ENCODE assay signal across 8 mouse cellular contexts in genomic region chr14:32086226-32086625, GRCm38 (mm10). TPM values are rescaled to one million over a fixed set of nuclear protein-coding genes. Genes with fewer than 3 reads are reported as not detected.
DNase-seq lines count a peak whose midpoint lies in the region; ATAC-seq lines count a peak whose summit lies in the region.

No protein-coding gene starts in this region.

- DNase-seq in neural tube, embryonic 11.5 days (ENCODE audit: low spot score), result no peak
- no peak for DNase-seq in neural tube, embryonic 10.5 days (ENCODE audit: extremely low spot score, low spot score)
- DNase-seq in c-Kit-positive CD71-positive TER-119-negative erythroid progenitor cells, embryonic 14.5 days (ENCODE audit: low read depth), result peak; percentile 84
- DNase-seq in midbrain, embryonic 14.5 days, result peak; percentile 10
- DNase-seq in left cerebral cortex, postnatal 10 days (ENCODE audit: extremely low spot score in 1 of 2, low spot score in 2 of 2), result no peak
- DNase-seq in ovary, postnatal 10 days (ENCODE audit: low spot score), result no peak
- DNase-seq in testis, postnatal 10 days (ENCODE audit: low spot score), result no peak

- peak overlapping the region; percentile 56 for H3K9ac ChIP-seq in neural tube, embryonic 11.5 days (ENCODE audit: low read length)
- H3K9ac ChIP-seq in hindbrain, embryonic 13.5 days, result peak overlapping the region; percentile 82
- H3K9ac ChIP-seq in midbrain, embryonic 14.5 days (replicated peaks; ENCODE audit: low read length), result peak overlapping the region; percentile 70

- H3K4me3 ChIP-seq in neural tube, embryonic 11.5 days (ENCODE audit: low read depth, low read length), result peak overlapping the region; percentile 43
- H3K4me3 ChIP-seq in hindbrain, embryonic 13.5 days, result peak overlapping the region; percentile 64
- peak overlapping the region; percentile 56 for H3K4me3 ChIP-seq in midbrain, embryonic 14.5 days (replicated peaks; ENCODE audit: low read depth, low read length)

- ATAC-seq in neural tube, embryonic 11.5 days (ENCODE audit: insufficient read depth, low FRiP score, low TSS enrichment), result no peak
- no peak for ATAC-seq in hindbrain, embryonic 13.5 days (ENCODE audit: low FRiP score)
- ATAC-seq in midbrain, embryonic 14.5 days (ENCODE audit: low FRiP score, low TSS enrichment), result no peak

- no peak overlapping the region for H3K27ac ChIP-seq in neural tube, embryonic 11.5 days (ENCODE audit: low read depth, low read length)
- H3K27ac ChIP-seq in hindbrain, embryonic 13.5 days, result peak overlapping the region; percentile 91
- no peak overlapping the region for H3K27ac ChIP-seq in midbrain, embryonic 14.5 days (replicated peaks; ENCODE audit: low read depth, low read length)

- H3K9me3 ChIP-seq in neural tube, embryonic 11.5 days (ENCODE audit: control insufficient read depth, low read length), result no peaks in the 10 kb centered on the region
- no peaks in the 10 kb centered on the region for H3K9me3 ChIP-seq in hindbrain, embryonic 13.5 days
- no peaks in the 10 kb centered on the region for H3K9me3 ChIP-seq in midbrain, embryonic 14.5 days (ENCODE audit: control insufficient read depth, low read length)

- H3K4me2 ChIP-seq in neural tube, embryonic 11.5 days (ENCODE audit: low read depth), result peak overlapping the region; percentile 47
- H3K4me2 ChIP-seq in hindbrain, embryonic 13.5 days, result peak overlapping the region; percentile 79
- H3K4me2 ChIP-seq in midbrain, embryonic 14.5 days (ENCODE audit: low read length), result peak overlapping the region; percentile 59

- H3K27me3 ChIP-seq in neural tube, embryonic 11.5 days (ENCODE audit: control insufficient read depth, insufficient read depth, low read length), result no peaks in the 10 kb centered on the region
- H3K27me3 ChIP-seq in hindbrain, embryonic 13.5 days, result no peaks in the 10 kb centered on the region
- no peaks in the 10 kb centered on the region for H3K27me3 ChIP-seq in midbrain, embryonic 14.5 days (ENCODE audit: control insufficient read depth, insufficient read depth, low read length)

- peaks cover 5% of the 10 kb centered on the region for H3K36me3 ChIP-seq in neural tube, embryonic 11.5 days (ENCODE audit: control insufficient read depth, insufficient read depth, low read length)
- H3K36me3 ChIP-seq in hindbrain, embryonic 13.5 days, result peaks cover 18% of the 10 kb centered on the region
- H3K36me3 ChIP-seq in midbrain, embryonic 14.5 days (ENCODE audit: control insufficient read depth, insufficient read depth, low read length), result peaks cover 18% of the 10 kb centered on the region

- intact Hi-C loops in left cerebral cortex, postnatal 10 days (cut with DNase I), result no loop called here

- H3K4me1 ChIP-seq in neural tube, embryonic 11.5 days (ENCODE audit: control insufficient read depth, insufficient read depth, low read length), result 0 out of 2 replicates have a peak, but pooled peaks cover 6% of the 10 kb centered on the region
- peaks cover 24% of the 10 kb centered on the region for H3K4me1 ChIP-seq in hindbrain, embryonic 13.5 days (replicated peaks)
- peaks cover 17% of the 10 kb centered on the region for H3K4me1 ChIP-seq in midbrain, embryonic 14.5 days (ENCODE audit: control insufficient read depth, insufficient read depth, low read length)

- WGBS in neural tube, embryonic 11.5 days, result 25% methylated on average over 8 of the region's 8 CpGs
- WGBS in hindbrain, embryonic 13.5 days, result 32% methylated on average over 8 of the region's 8 CpGs
- 31% methylated on average over 8 of the region's 8 CpGs for WGBS in midbrain, embryonic 14.5 days

RNA-seq across cellular contexts. Expression of gene Dph3, which starts 0.7 kb away (rescaled TPM):
- polyA plus RNA-seq in neural tube, embryonic 11.5 days (2014; fragmentation: Nextera tagmentation; extraction: Ambion mirVana), result 82.4 and 88.7 TPM in 2 replicates
- polyA plus RNA-seq in hindbrain, embryonic 13.5 days (2015; fragmentation: Nextera tagmentation; extraction: Ambion mirVana), result 72.1 and 80.2 TPM in 2 replicates
- polyA plus RNA-seq in midbrain, embryonic 14.5 days (2014; fragmentation: Nextera tagmentation; extraction: Ambion mirVana), result 81.2 and 93.2 TPM in 2 replicates
- total RNA-seq in left cerebral cortex, postnatal 10 days (2021), result 10 to 100 TPM; 36.4 to 40.6 TPM

RNA-seq across cellular contexts. Expression of gene Oxnad1, which starts 1.1 kb away (rescaled TPM):
- 20.4 and 23.0 TPM in 2 replicates for polyA plus RNA-seq in neural tube, embryonic 11.5 days (2014; fragmentation: Nextera tagmentation; extraction: Ambion mirVana)
- polyA plus RNA-seq in hindbrain, embryonic 13.5 days (2015; fragmentation: Nextera tagmentation; extraction: Ambion mirVana), result 17.7 and 24.5 TPM in 2 replicates
- polyA plus RNA-seq in midbrain, embryonic 14.5 days (2014; fragmentation: Nextera tagmentation; extraction: Ambion mirVana), result 11.7 and 16.4 TPM in 2 replicates
- total RNA-seq in left cerebral cortex, postnatal 10 days (2021), result 10 to 100 TPM; 13.0 to 17.9 TPM

RNA-seq across cellular contexts. Expression of gene Msmb, which starts 55.6 kb away (rescaled TPM):
- polyA plus RNA-seq in neural tube, embryonic 11.5 days (2014; fragmentation: Nextera tagmentation; extraction: Ambion mirVana), result not detected in 2 replicates
- not detected in 2 replicates for polyA plus RNA-seq in hindbrain, embryonic 13.5 days (2015; fragmentation: Nextera tagmentation; extraction: Ambion mirVana)
- polyA plus RNA-seq in midbrain, embryonic 14.5 days (2014; fragmentation: Nextera tagmentation; extraction: Ambion mirVana), result not detected in 2 replicates
- total RNA-seq in left cerebral cortex, postnatal 10 days (2021), result not detected

RNA-seq across cellular contexts. Expression of gene Galnt15, which starts 57.4 kb away (rescaled TPM):
- polyA plus RNA-seq in neural tube, embryonic 11.5 days (2014; fragmentation: Nextera tagmentation; extraction: Ambion mirVana), result 0.11 TPM in 1 of 2 replicates, not detected in the other
- polyA plus RNA-seq in hindbrain, embryonic 13.5 days (2015; fragmentation: Nextera tagmentation; extraction: Ambion mirVana), result 0.19 and 0.22 TPM in 2 replicates
- 0.25 and 0.39 TPM in 2 replicates for polyA plus RNA-seq in midbrain, embryonic 14.5 days (2014; fragmentation: Nextera tagmentation; extraction: Ambion mirVana)
- 1 to 10 TPM in 1 of 2 experiments, under 1 TPM in 1; 0.75 to 1.6 TPM for total RNA-seq in left cerebral cortex, postnatal 10 days (2021)

Comparison
In these comparisons a context has a peak if more than half of its experiments do, and no peak if none do; other contexts are left out.
1. DNase-seq: peak in c-Kit-positive CD71-positive TER-119-negative erythroid progenitor cells, embryonic 14.5 days (single experiment) and midbrain, embryonic 14.5 days (single experiment); none in neural tube, embryonic 11.5 days (single experiment), neural tube, embryonic 10.5 days (single experiment), left cerebral cortex, postnatal 10 days (0 of 2), ovary, postnatal 10 days (single experiment) and testis, postnatal 10 days (single experiment).
2. Peak in every context shown above with its lines, with median percentiles within 50 percentile points of each other: H3K4me2 ChIP-seq, H3K4me3 ChIP-seq and H3K9ac ChIP-seq.